ENCODE assay signal across 8 mouse cellular contexts in the genomic region with DNA sequence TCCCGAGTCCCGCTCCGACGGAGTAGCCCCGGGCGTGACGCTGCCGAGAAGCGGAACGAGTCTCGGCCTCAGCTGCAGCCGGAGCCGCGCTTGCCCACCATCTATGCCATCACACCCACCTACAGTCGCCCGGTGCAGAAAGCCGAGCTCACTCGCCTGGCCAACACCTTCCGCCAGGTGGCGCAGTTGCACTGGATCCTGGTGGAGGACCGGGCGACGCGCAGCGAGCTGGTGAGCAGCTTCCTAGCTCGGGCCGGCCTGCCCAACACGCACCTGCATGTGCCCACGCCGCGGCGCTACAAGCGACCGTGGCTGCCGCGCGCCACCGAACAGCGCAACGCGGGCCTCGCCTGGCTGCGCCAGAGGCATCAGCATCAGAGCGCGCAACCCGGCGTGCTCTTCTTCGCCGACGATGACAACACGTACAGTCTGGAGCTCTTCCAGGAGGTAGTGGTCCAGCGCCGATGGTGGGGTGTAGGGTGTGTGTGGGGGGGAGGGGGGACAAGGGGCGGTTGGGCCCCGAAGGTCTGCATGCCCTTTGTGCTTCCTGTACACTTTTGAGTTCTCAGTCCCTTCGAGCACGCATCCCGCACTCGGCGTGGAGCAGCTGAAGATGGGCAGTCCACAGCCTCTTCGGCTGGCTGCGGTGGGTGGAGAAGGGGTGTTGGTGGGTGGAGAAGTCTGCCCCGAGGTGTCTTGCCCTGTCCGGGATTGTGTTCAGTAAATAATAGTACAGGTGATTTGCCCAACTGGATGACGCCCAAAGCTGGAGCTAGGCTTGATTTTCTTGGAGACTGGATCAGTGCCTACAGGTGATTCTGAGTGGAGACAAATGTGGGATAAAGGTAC. TPM values are rescaled to one million over a fixed set of nuclear protein-coding genes. Genes with fewer than 3 reads are reported as not detected.
DNase-seq lines count a peak whose midpoint lies in the region; ATAC-seq lines count a peak whose summit lies in the region.

No protein-coding gene starts in this region.

- peak; percentile 90 for DNase-seq in A20 (ENCODE audit: low read depth, low spot score)
- DNase-seq in brain, embryonic 18.5 days (ENCODE audit: low read depth, low spot score) = peak; percentile 85
- peak; percentile 83 for DNase-seq in liver
- DNase-seq in naive thymus-derived CD4-positive, alpha-beta T cell, adult 2 months (ENCODE audit: low read depth) = peak; percentile 43
- DNase-seq in splenic B cell, adult 2 months (ENCODE audit: low read depth, low spot score) = peak; percentile 95

- 3% methylated on average over 65 of the region's 65 CpGs for WGBS in heart, embryonic 12.5 days
- WGBS in kidney, embryonic 16.5 days = under 1% methylated on average over 65 of the region's 65 CpGs

- H3K27me3 ChIP-seq in erythroblast, embryonic 14.5 days (ENCODE audit: control insufficient read depth) = peaks cover 56% of the 10 kb centered on the region
- peaks cover 68% of the 10 kb centered on the region for H3K27me3 ChIP-seq in heart, embryonic 12.5 days (replicated peaks)
- peaks cover 38% of the 10 kb centered on the region for H3K27me3 ChIP-seq in kidney, embryonic 16.5 days (ENCODE audit: insufficient read depth, low read length)
- H3K27me3 ChIP-seq in splenic B cell, adult 2 months (ENCODE audit: control insufficient read depth, insufficient read depth, low read length, poor library complexity, severe bottlenecking) = 0 out of 2 replicates have a peak, but pooled peaks cover 1% of the 10 kb centered on the region

- H3K9me3 ChIP-seq in erythroblast, embryonic 14.5 days (ENCODE audit: control insufficient read depth, low read length) = no peaks in the 10 kb centered on the region
- no peaks in the 10 kb centered on the region for H3K9me3 ChIP-seq in heart, embryonic 12.5 days (replicated peaks)
- no peaks in the 10 kb centered on the region for H3K9me3 ChIP-seq in kidney, embryonic 16.5 days (ENCODE audit: low read length)

- ATAC-seq in heart, embryonic 12.5 days (ENCODE audit: insufficient number of reproducible peaks, low FRiP score) = peak; percentile 85
- ATAC-seq in kidney, embryonic 16.5 days (ENCODE audit: low FRiP score, low TSS enrichment) = peak; percentile 92

- H3K36me3 ChIP-seq in erythroblast, embryonic 14.5 days (ENCODE audit: control insufficient read depth) = no peaks in the 10 kb centered on the region
- no peaks in the 10 kb centered on the region for H3K36me3 ChIP-seq in heart, embryonic 12.5 days
- no peaks in the 10 kb centered on the region for H3K36me3 ChIP-seq in kidney, embryonic 16.5 days (ENCODE audit: insufficient read depth, low read length)
- no peaks in the 10 kb centered on the region for H3K36me3 ChIP-seq in splenic B cell, adult 2 months (ENCODE audit: control insufficient read depth, insufficient read depth, low read length, poor library complexity, severe bottlenecking)

- H3K27ac ChIP-seq in heart, embryonic 12.5 days (ENCODE audit: poor library complexity, severe bottlenecking) = no peak overlapping the region
- H3K27ac ChIP-seq in kidney, embryonic 16.5 days (ENCODE audit: low read length) = no peak overlapping the region

- peak overlapping the region; percentile 55 for H3K9ac ChIP-seq in heart, embryonic 12.5 days
- H3K9ac ChIP-seq in kidney, embryonic 16.5 days (replicated peaks; ENCODE audit: low read length) = peak overlapping the region; percentile 65

- peaks cover 6% of the 10 kb centered on the region for H3K4me1 ChIP-seq in erythroblast, embryonic 14.5 days (ENCODE audit: control insufficient read depth)
- H3K4me1 ChIP-seq in heart, embryonic 12.5 days (replicated peaks) = peaks cover 13% of the 10 kb centered on the region
- peaks cover 19% of the 10 kb centered on the region for H3K4me1 ChIP-seq in kidney, embryonic 16.5 days (ENCODE audit: insufficient read depth, low read length)

- peak overlapping the region; percentile 99 for H3K4me2 ChIP-seq in heart, embryonic 12.5 days
- peak overlapping the region; percentile 98 for H3K4me2 ChIP-seq in kidney, embryonic 16.5 days (replicated peaks; ENCODE audit: low read depth, low read length)

- H3K4me3 ChIP-seq in erythroblast, embryonic 14.5 days (replicated peaks) = peak overlapping the region; percentile 7
- H3K4me3 ChIP-seq in heart, embryonic 12.5 days = peak overlapping the region; percentile 69
- peak overlapping the region; percentile 68 for H3K4me3 ChIP-seq in kidney, embryonic 16.5 days (ENCODE audit: low read length)

RNA-seq across cellular contexts. Expression of gene B3gat2, which starts 1.5 kb away (rescaled TPM):
- polyA plus RNA-seq in erythroblast, embryonic 14.5 days (2012) = 0.01 TPM in 1 of 2 replicates, not detected in the other
- polyA plus RNA-seq in heart, embryonic 12.5 days (2016; fragmentation: Nextera tagmentation; extraction: Ambion mirVana) = 0.45 and 0.86 TPM in 2 replicates
- polyA plus RNA-seq in kidney, embryonic 16.5 days (2015; fragmentation: Nextera tagmentation; extraction: Ambion mirVana) = 11.1 and 12.5 TPM in 2 replicates

Comparison
In these comparisons a context has a peak if more than half of its experiments do, and no peak if none do; other contexts are left out.
1. DNase-seq: peak in every context shown above with its lines; median percentile 95 in splenic B cell, adult 2 months; 90 in A20; 85 in brain, embryonic 18.5 days; 83 in liver; 43 in naive thymus-derived CD4-positive, alpha-beta T cell, adult 2 months.
2. H3K4me3 ChIP-seq: peak in every context shown above with its lines; median percentile 69 in heart, embryonic 12.5 days; 68 in kidney, embryonic 16.5 days; 7 in erythroblast, embryonic 14.5 days.